Mouse (Mus musculus) forebrain, embryonic 16.5 days (tissue): ENCODE data around the gene 0610009B22Rik. TPM values are rescaled to one million over a fixed set of nuclear protein-coding genes. Genes with fewer than 3 reads are reported as not detected.
"Not testable (repeated sequence)": the region's sequence is repeated elsewhere in the genome, so short reads cannot be mapped to it uniquely, and the experiment has no call there.

ENCODE experiments used
- ATAC-seq: fragments of 200-750 bp; cut with Nextera tagmentation; 2 replicates; pipeline ENCODE4 v1.8.0; 2017; ENCODE audit warnings: mild to moderate bottlenecking, moderate library complexity
- H3K27ac ChIP-seq: fragments of 300-500 bp; sonication (generic); 2 replicates; pipeline ENCODE4 v1.5.1; 2014; ENCODE audit warnings: low read length, control low read depth
- H3K27me3 ChIP-seq: fragments of 300-500 bp; sonication (generic); replicated peaks from 2 replicates; pipeline ENCODE4 v1.6.1; 2014; ENCODE audit warnings: low read length; ENCODE audit not compliant: control insufficient read depth, insufficient read depth
- H3K36me3 ChIP-seq: fragments of 300-500 bp; sonication (generic); 2 replicates; pipeline ENCODE4 v1.6.1; 2014; ENCODE audit not compliant: control insufficient read depth, insufficient read depth
- H3K4me1 ChIP-seq: fragments of 300-500 bp; sonication (generic); replicated peaks from 2 replicates; pipeline ENCODE4 v1.6.1; 2014; ENCODE audit warnings: low read length; ENCODE audit not compliant: control insufficient read depth, insufficient read depth
- H3K4me2 ChIP-seq: fragments of 300-500 bp; sonication (generic); 2 replicates; pipeline ENCODE4 v1.6.1; 2014; ENCODE audit warnings: mild to moderate bottlenecking, low read length, control low read depth
- H3K4me3 ChIP-seq: fragments of 300-500 bp; sonication (generic); replicated peaks from 2 replicates; pipeline ENCODE4 v1.5.1; 2014; ENCODE audit warnings: mild to moderate bottlenecking, low read length, control low read depth
- H3K9ac ChIP-seq: fragments of 300-500 bp; sonication (generic); replicated peaks from 2 replicates; pipeline ENCODE4 v1.6.1; 2014; ENCODE audit warnings: low read depth, low read length, control low read depth
- H3K9me3 ChIP-seq: fragments of 300-500 bp; sonication (generic); 2 replicates; pipeline ENCODE4 v1.6.1; 2016; ENCODE audit warnings: low read length; ENCODE audit not compliant: control insufficient read depth
- WGBS: fragments of 180-500 bp; shearing (Covaris S2); extraction: QIAGEN DNeasy Blood & Tissue Kit; methylation state at CpG from one replicate; pipeline ENCODE4 v1.1.7; 2014; 5-methylcytosine and 5-hydroxymethylcytosine counted together
- polyA plus RNA-seq: library from polyadenylated mRNA; unstranded; fragments of >200 nt; fragmentation: Nextera tagmentation; extraction: Ambion mirVana; gene quantifications from 2 replicates; pipeline ENCODE4 v1.2.1, GENCODE M21; 2015

The 0610009B22Rik gene
- polyA plus RNA-seq, 1 experiment from 2014 or later = 82.5 TPM

GRCm38 (mm10) chr11:51670846-51671245, 17.8 kb downstream of the 0610009B22Rik start:
- no peaks in the 10 kb centered on the region for H3K27me3 ChIP-seq
- no peak overlapping the region for H3K27ac ChIP-seq
- no peak overlapping the region for H3K4me3 ChIP-seq
- ATAC-seq = no peak
- 91% methylated on average over 7 of the region's 7 CpGs for WGBS
- H3K36me3 ChIP-seq = no peaks in the 10 kb centered on the region
- no peaks in the 10 kb centered on the region for H3K9me3 ChIP-seq
- H3K4me1 ChIP-seq = no peaks in the 10 kb centered on the region
- H3K9ac ChIP-seq = no peak overlapping the region
- H3K4me2 ChIP-seq = no peak overlapping the region

GRCm38 (mm10) chr11:51664747-51665146, 23.9 kb downstream of the 0610009B22Rik start:
- not testable (repeated sequence) for H3K4me2 ChIP-seq, H3K27me3 ChIP-seq, H3K9me3 ChIP-seq, ATAC-seq, H3K27ac ChIP-seq, H3K9ac ChIP-seq, H3K36me3 ChIP-seq, H3K4me3 ChIP-seq, H3K4me1 ChIP-seq
- WGBS = 90% methylated on average over 7 of the region's 7 CpGs

- no peak for ATAC-seq
Measured at GRCm38 (mm10) chr11:51662632-51663031, 26.0 kb downstream of the 0610009B22Rik start.

DNA sequence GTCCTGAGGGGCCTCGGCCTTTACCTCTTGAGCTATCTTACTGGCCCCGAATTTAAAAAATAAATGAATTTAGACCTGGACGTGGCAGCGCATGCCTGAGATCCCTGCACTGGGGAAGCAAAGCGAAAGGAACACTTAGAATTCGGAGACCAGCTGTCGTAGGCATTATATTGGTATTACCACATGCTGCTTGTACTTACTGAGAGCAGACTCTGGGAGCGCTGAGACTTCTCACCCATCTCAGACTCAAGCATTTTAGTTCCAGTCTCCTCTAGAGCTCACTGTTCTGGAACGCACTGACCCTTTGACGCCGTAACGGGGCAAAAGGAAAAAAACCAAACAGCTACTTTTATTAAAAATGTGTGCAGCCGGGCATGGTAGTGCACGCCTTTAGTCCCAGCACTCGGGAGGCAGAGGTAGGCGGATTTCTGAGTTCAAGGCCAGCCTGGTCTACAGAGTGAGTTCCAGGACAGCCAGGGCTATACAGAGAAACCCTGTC, 26.8 kb downstream of the 0610009B22Rik start:
- H3K4me1 ChIP-seq = no peaks in the 10 kb centered on the region
- no peaks in the 10 kb centered on the region for H3K36me3 ChIP-seq
- H3K9ac ChIP-seq = no peak overlapping the region
- no peaks in the 10 kb centered on the region for H3K27me3 ChIP-seq
- no peak for ATAC-seq
- no peak overlapping the region for H3K4me2 ChIP-seq
- H3K4me3 ChIP-seq = no peak overlapping the region
- no peaks in the 10 kb centered on the region for H3K9me3 ChIP-seq
- WGBS = 80% methylated on average over 16 of the region's 16 CpGs
- no peak overlapping the region for H3K27ac ChIP-seq

More at GRCm38 (mm10) chr11:51662632-51663031, 26.0 kb downstream of the 0610009B22Rik start:
- Histone ChIP-seq H3K4me1 (no peaks in the 10 kb centered on the region), H3K4me3 (no peak overlapping the region), H3K27ac (no peak overlapping the region), H3K9ac (no peak overlapping the region), H3K4me2 (no peak overlapping the region), H3K9me3 (no peaks in the 10 kb centered on the region), H3K27me3 (no peaks in the 10 kb centered on the region), H3K36me3 (no peaks in the 10 kb centered on the region)
- WGBS = 69% methylated on average over 6 of the region's 7 CpGs

DNA sequence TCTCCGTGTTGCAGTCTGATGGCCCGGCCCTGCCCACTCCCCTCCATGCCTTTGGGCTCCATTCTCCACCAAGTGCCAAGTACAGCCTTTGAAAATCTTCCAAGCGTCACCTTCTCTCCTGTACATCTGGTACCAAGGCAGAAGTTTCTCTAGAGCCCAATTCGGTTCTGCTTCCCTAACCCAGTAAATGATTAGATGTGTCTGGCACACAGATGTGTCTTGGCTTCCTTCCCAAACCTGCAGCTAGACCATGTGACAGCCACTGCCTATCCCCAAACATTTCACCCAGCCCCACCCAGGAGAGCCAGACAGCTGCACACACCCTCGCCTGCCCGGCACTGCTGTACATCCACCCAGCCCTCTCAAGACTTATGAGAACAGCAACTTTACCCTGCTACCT, 30.0 kb downstream of the 0610009B22Rik start:
- no peak overlapping the region for H3K27ac ChIP-seq
- H3K27me3 ChIP-seq = no peaks in the 10 kb centered on the region
- no peak for ATAC-seq
- no peak overlapping the region for H3K4me3 ChIP-seq
- H3K9me3 ChIP-seq = no peaks in the 10 kb centered on the region
- no peaks in the 10 kb centered on the region for H3K36me3 ChIP-seq
- H3K4me2 ChIP-seq = no peak overlapping the region
- 64% methylated on average over 6 of the region's 6 CpGs for WGBS
- H3K9ac ChIP-seq = no peak overlapping the region
- H3K4me1 ChIP-seq = no peaks in the 10 kb centered on the region

DNA sequence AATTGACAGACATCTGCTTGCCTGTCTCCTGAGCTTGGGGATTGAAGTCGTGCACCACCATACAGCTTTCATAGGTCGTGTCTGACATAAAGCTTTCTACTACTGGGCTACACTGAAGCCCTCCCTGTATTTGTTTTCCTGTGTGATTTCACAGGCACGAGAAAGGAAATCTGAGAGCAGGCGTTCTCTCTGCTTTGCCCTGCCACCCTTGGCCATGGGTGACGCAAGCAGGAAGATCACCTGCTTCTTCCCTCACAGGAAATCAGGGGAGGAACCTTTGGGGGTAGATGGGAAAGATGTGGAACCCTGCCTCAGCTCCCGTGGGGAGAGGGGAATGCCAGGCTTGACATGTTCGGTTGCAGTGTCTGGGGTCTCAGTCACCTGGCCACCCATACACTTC, 30.4 kb downstream of the 0610009B22Rik start:
- no peak for ATAC-seq
- H3K36me3 ChIP-seq = no peaks in the 10 kb centered on the region
- no peaks in the 10 kb centered on the region for H3K4me1 ChIP-seq
- no peak overlapping the region for H3K4me3 ChIP-seq
- no peak overlapping the region for H3K9ac ChIP-seq
- H3K27ac ChIP-seq = no peak overlapping the region
- 75% methylated on average over 7 of the region's 7 CpGs for WGBS
- no peaks in the 10 kb centered on the region for H3K9me3 ChIP-seq
- no peaks in the 10 kb centered on the region for H3K27me3 ChIP-seq
- no peak overlapping the region for H3K4me2 ChIP-seq

DNA sequence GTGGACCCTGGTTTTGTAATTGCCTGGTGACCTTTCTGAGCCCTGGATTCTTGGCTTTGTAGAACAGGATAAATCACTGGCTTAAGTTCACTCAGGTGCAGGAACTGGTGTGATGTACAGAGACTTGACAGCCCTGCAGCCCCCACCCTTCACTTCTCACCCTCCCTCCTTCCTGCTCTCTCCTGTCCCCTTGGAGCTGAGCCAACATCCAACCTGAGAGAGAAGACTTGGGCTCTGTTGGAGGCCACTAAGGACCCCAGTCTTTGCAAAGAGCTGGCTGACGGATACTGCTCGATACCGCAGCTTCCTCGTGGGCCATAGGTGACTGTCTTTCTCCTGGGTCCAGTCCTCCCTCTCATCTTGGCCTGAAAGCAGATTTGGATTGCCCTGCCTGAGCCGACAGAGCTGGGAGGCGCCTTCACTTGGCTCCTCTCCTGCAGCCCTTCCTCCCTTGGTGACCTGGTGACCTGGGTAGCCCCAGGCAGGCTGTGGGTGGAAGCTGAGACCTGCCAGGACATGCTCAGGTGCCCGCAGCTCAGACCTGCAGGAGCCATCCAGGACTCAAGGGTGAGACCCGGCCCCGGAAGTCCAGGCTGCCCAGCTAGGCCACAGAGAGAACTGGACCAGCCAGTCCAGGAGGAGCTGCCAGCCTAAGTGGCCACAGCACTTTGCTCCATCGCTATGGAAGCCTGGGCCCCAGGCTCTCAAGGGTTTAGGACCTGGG, 31.7 kb downstream of the 0610009B22Rik start:
- ATAC-seq = no peak
- Histone ChIP-seq H3K27ac (no peak overlapping the region), H3K27me3 (no peaks in the 10 kb centered on the region), H3K4me2 (no peak overlapping the region), H3K36me3 (no peaks in the 10 kb centered on the region), H3K4me3 (no peak overlapping the region), H3K4me1 (no peaks in the 10 kb centered on the region), H3K9ac (no peak overlapping the region), H3K9me3 (no peaks in the 10 kb centered on the region)
- WGBS = 81% methylated on average over 10 of the region's 10 CpGs

DNA sequence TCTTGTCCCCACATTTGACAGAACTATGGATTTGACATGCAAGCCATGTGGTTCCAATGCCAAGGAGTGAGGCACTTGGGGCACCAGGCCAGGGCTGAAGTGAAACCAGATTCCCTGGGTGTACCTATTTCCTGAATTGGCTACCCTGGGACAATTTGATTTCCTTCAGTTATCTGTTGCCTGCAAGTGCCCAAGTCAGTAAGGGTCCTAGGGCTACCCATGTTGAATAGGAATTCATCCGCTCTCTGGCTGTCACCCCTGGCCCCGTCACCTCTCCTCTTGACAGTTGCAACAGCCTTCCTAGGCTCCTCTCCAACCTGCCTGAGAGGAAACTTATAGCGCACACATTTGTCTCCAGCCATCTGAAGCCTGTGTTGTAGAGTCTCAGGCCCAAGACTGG, 33.8 kb downstream of the 0610009B22Rik start:
- Histone ChIP-seq H3K36me3 (no peaks in the 10 kb centered on the region), H3K27ac (no peak overlapping the region), H3K4me3 (no peak overlapping the region), H3K27me3 (peaks cover 2% of the 10 kb centered on the region; the same call in 1 of the 2 replicates), H3K4me2 (no peak overlapping the region), H3K9me3 (no peaks in the 10 kb centered on the region), H3K4me1 (peaks cover 9% of the 10 kb centered on the region), H3K9ac (no peak overlapping the region)
- ATAC-seq = no peak
- 95% methylated on average over 3 of the region's 3 CpGs for WGBS

DNA sequence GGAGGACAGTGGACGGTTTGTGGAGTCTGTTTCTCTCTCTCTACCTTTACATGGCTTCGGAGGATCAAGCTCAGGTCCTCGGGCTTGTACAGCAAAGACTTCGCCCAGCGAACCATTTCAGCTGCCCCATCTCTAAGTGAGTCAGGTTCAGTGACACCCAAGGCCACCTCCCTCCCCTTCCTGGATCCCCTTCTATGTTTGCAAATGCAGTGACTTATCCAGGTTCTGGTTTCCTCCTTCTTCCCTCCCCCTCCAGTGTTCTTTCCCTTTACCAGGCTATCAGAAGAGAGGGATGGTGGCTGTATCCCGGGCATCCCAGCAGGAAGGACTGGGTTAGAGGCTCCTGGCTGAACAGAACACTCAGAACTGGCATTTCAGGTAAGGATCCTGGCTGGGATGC, 34.9 kb downstream of the 0610009B22Rik start:
- Histone ChIP-seq H3K4me1 (peaks cover 13% of the 10 kb centered on the region), H3K4me3 (no peak overlapping the region), H3K36me3 (no peaks in the 10 kb centered on the region), H3K27ac (no peak overlapping the region), H3K27me3 (peaks cover 2% of the 10 kb centered on the region; the same call in 1 of the 2 replicates), H3K4me2 (no peak overlapping the region), H3K9me3 (no peaks in the 10 kb centered on the region), H3K9ac (no peak overlapping the region)
- 90% methylated on average over 6 of the region's 6 CpGs for WGBS
- ATAC-seq = no peak
